11 mouse cellular contexts compared by ENCODE assay signal in genomic region chr11:118518743-118519142, GRCm38 (mm10).
"Had no signal": no experiment of that assay in that cellular context is flagged by ENCODE, and none has a peak within 500 bp of the region (broad histone marks: within the 10 kb centered on the region; RNA-seq: fewer than 3 reads in every experiment).

No protein-coding gene starts in this region.

- H3K4me2 ChIP-seq: limb, embryonic 13.5 days; midbrain, embryonic 12.5 days had no signal

- DNase-seq: left cerebral cortex, postnatal 4 days; retina, postnatal 1 day; right cerebral cortex, postnatal 4 days; spleen, adult 18-20 months; thymus, adult 18-20 months; thymus, postnatal 14 days had no signal

- H3K9ac ChIP-seq: limb, embryonic 13.5 days; liver, embryonic 14.5 days; midbrain, embryonic 12.5 days had no signal

- H3K27ac ChIP-seq: kidney, postnatal 0 days; layer of hippocampus, adult 2 months; limb, embryonic 13.5 days; liver, embryonic 14.5 days; midbrain, embryonic 12.5 days had no signal

- H3K36me3 ChIP-seq: limb, embryonic 13.5 days; midbrain, embryonic 12.5 days had no signal

- H3K9me3 ChIP-seq: limb, embryonic 13.5 days; midbrain, embryonic 12.5 days had no signal

- H3K4me3 ChIP-seq: layer of hippocampus, adult 2 months; limb, embryonic 13.5 days; midbrain, embryonic 12.5 days had no signal
